Mouse (Mus musculus): ENCODE measurements around the gene Sh3bgrl3.

GRCm38 (mm10) chr4:134115215-134116144 lies 13.1 kb downstream of the Sh3bgrl3 start:
- TF ChIP-seq CTCF (IDR thresholded peaks at IDR 0.05; ENCODE audit: insufficient read depth, low read length) (no peak), POLR2A (IDR thresholded peaks at IDR 0.05; ENCODE audit: borderline replicate concordance, extremely low read depth, low read depth, low read length) (no peak)
